5 mouse cellular contexts compared by ENCODE assay signal in the genomic region with DNA sequence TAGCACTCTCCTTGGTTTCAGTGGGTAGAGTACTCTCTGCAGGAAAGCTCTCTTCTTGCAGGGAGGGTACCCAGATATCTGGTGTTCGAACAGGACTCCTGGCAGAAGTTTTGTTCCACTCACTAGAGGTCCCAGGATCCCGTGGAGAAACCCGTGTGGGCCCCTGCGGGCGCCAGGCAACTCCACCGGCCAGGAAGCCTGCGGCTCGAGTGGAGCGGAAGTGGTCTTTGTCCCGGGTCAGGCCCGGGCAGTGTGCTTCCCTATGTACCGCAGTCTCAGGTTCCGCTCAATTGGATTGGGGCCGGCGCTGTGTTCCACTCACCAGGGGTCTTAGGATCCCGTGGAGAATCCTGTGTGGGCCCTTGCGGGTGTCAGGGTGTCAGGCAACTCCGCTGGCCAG.
DNase-seq lines count a peak whose midpoint lies in the region; TF ChIP-seq lines count a peak whose summit lies in the region.
"Not testable (repeated sequence)": the region's sequence is repeated elsewhere in the genome, so short reads cannot be mapped to it uniquely, and the experiment has no call there.

No protein-coding gene starts in this region.

- H3K9ac ChIP-seq in ES-Bruce4 (ENCODE audit: low read depth, poor library complexity, severe bottlenecking): peak overlapping the region; percentile 37; the same call in 1 of the 2 replicates
- H3K9ac ChIP-seq in ES-E14 (ENCODE audit: insufficient read depth, low read depth, low read length, poor library complexity, severe bottlenecking): not testable (repeated sequence)

- H3K27me3 ChIP-seq in ES-Bruce4 (ENCODE audit: control insufficient read depth, insufficient read depth, low read length, poor library complexity, severe bottlenecking): not testable (repeated sequence)

- not testable (repeated sequence) for TF ChIP-seq CTCF in ES-Bruce4 (IDR thresholded peaks at IDR 0.05; ENCODE audit: low read depth, low read length)

- H3K9me3 ChIP-seq in ES-Bruce4 (replicated peaks; ENCODE audit: control insufficient read depth, insufficient read depth, low read length, poor library complexity, severe bottlenecking); ES-E14 (ENCODE audit: control insufficient read depth, insufficient read depth, low read depth, low read length): not testable (repeated sequence)

- not testable (repeated sequence) for H3K27ac ChIP-seq in ES-Bruce4 (ENCODE audit: insufficient read depth, low read length); ES-E14 (ENCODE audit: insufficient read depth, low read depth, low read length, poor library complexity, severe bottlenecking)

- H3K4me3 ChIP-seq in ES-Bruce4 (ENCODE audit: low read depth, low read length): peak overlapping the region; percentile 28; the same call in 1 of the 2 replicates
- H3K4me3 ChIP-seq in ES-E14 (ENCODE audit: insufficient read depth in 1 of 2, low read depth in 1 of 2, low read length in 2 of 2, poor library complexity in 1 of 2, severe bottlenecking in 1 of 2): peak overlapping the region; percentile 43 to 72; a peak in 3 of 4 replicates

- not testable (repeated sequence) for TF ChIP-seq POLR2A in ES-Bruce4 (IDR thresholded peaks at IDR 0.05; ENCODE audit: insufficient read depth, low read length)

- not testable (repeated sequence) for TF ChIP-seq EP300 in ES-Bruce4 (IDR thresholded peaks at IDR 0.05; ENCODE audit: insufficient read depth, low read depth, low read length)

- H3K36me3 ChIP-seq in ES-Bruce4 (ENCODE audit: control insufficient read depth, insufficient read depth, low read length, poor library complexity, severe bottlenecking); ES-E14 (ENCODE audit: control insufficient read depth, insufficient read depth, low read length, poor library complexity, severe bottlenecking): not testable (repeated sequence)

- H3K4me1 ChIP-seq in ES-Bruce4 (ENCODE audit: control insufficient read depth, insufficient read depth, low read length); ES-E14 (ENCODE audit: control insufficient read depth in 2 of 2, insufficient read depth in 2 of 2, low read length in 2 of 2, poor library complexity in 1 of 2): not testable (repeated sequence)

- in situ Hi-C loops in ES-E14 (cut with MboI; ENCODE audit: low sequenced_read_pairs in 2 of 2, unreplicated experiment in 2 of 2): not testable (repeated sequence)

- peak; percentile 14 for DNase-seq in 3T3-L1 (ENCODE audit: low read depth, low spot score)
- DNase-seq in ES-E14 (ENCODE audit: low read depth, low spot score): not testable (repeated sequence)
- peak; percentile 28 for DNase-seq in R1 (ENCODE audit: low read depth, low spot score)
- peak; percentile 21 for DNase-seq in adipocyte (ENCODE audit: low spot score)
